Mouse (Mus musculus): Measurements from ENCODE around the gene Myo16.

Gene Myo16

GRCm38 (mm10) chr8:10153611-10154438 lies at the start of gene Myo16:
Myo16 (plus strand) TSS chr8:10153911.
- no peak for DNase-seq (ENCODE audit: inconsistent age in 2 of 2, low spot score in 1 of 2)

GRCm38 (mm10) chr8:10108516-10109271 lies 45.0 kb upstream of the Myo16 start:
- no peak for DNase-seq (ENCODE audit: inconsistent age in 2 of 2, low spot score in 1 of 2)

- DNase-seq (ENCODE audit: inconsistent age in 2 of 2, low spot score in 1 of 2): no peak
These were observed 31.0 kb upstream of the Myo16 start for GRCm38 (mm10) chr8:10122749-10123148.

- no peak for DNase-seq (ENCODE audit: inconsistent age in 2 of 2, low spot score in 1 of 2)
These were observed 30.3 kb upstream of the Myo16 start for GRCm38 (mm10) chr8:10123412-10123811.

GRCm38 (mm10) chr8:10125684-10126083 lies 28.0 kb upstream of the Myo16 start:
- DNase-seq (ENCODE audit: inconsistent age in 2 of 2, low spot score in 1 of 2): no peak

- DNase-seq (ENCODE audit: inconsistent age in 2 of 2, low spot score in 1 of 2): peak; percentile 5 to 19
These were observed 22.9 kb upstream of the Myo16 start for GRCm38 (mm10) chr8:10130513-10131414.

GRCm38 (mm10) chr8:10139536-10139935 lies 14.2 kb upstream of the Myo16 start:
- DNase-seq (ENCODE audit: inconsistent age in 2 of 2, low spot score in 1 of 2): no peak

GRCm38 (mm10) chr8:10143961-10144360 lies 9.8 kb upstream of the Myo16 start:
- DNase-seq (ENCODE audit: inconsistent age in 2 of 2, low spot score in 1 of 2): no peak

GRCm38 (mm10) chr8:10151692-10152247 lies 1.9 kb upstream of the Myo16 start:
- DNase-seq (ENCODE audit: inconsistent age in 2 of 2, low spot score in 1 of 2): no peak

- no peak for DNase-seq (ENCODE audit: inconsistent age in 2 of 2, low spot score in 1 of 2)
These were observed 681 bp downstream of the Myo16 start for GRCm38 (mm10) chr8:10154439-10154745.

GRCm38 (mm10) chr8:10155075-10155474 lies 1.4 kb downstream of the Myo16 start:
- DNase-seq (ENCODE audit: inconsistent age in 2 of 2, low spot score in 1 of 2): no peak

GRCm38 (mm10) chr8:10161106-10161505 lies 7.4 kb downstream of the Myo16 start:
- no peak for DNase-seq (ENCODE audit: inconsistent age in 2 of 2, low spot score in 1 of 2)

GRCm38 (mm10) chr8:10164959-10165358 lies 11.2 kb downstream of the Myo16 start:
- DNase-seq (ENCODE audit: inconsistent age in 2 of 2, low spot score in 1 of 2): no peak

GRCm38 (mm10) chr8:10168326-10168725 lies 14.6 kb downstream of the Myo16 start:
- DNase-seq (ENCODE audit: inconsistent age in 2 of 2, low spot score in 1 of 2): no peak

- DNase-seq (ENCODE audit: inconsistent age in 2 of 2, low spot score in 1 of 2): no peak
These were observed 16.2 kb downstream of the Myo16 start for GRCm38 (mm10) chr8:10169894-10170293.

GRCm38 (mm10) chr8:10171321-10171720 lies 17.6 kb downstream of the Myo16 start:
- DNase-seq (ENCODE audit: inconsistent age in 2 of 2, low spot score in 1 of 2): no peak

GRCm38 (mm10) chr8:10172278-10172677 lies 18.6 kb downstream of the Myo16 start:
- DNase-seq (ENCODE audit: inconsistent age in 2 of 2, low spot score in 1 of 2): no peak

- DNase-seq (ENCODE audit: inconsistent age in 2 of 2, low spot score in 1 of 2): no peak
These were observed 19.5 kb downstream of the Myo16 start for GRCm38 (mm10) chr8:10173033-10173747.

- no peak for DNase-seq (ENCODE audit: inconsistent age in 2 of 2, low spot score in 1 of 2)
These were observed 20.6 kb downstream of the Myo16 start for GRCm38 (mm10) chr8:10174201-10174840.
